In genomic region chr8:115390921-115391504, GRCm38 (mm10) we compare ENCODE assay signal across 18 mouse cellular contexts.
"Had no signal": no experiment of that assay in that cellular context is flagged by ENCODE, and none has a peak within 500 bp of the region (broad histone marks: within the 10 kb centered on the region; RNA-seq: fewer than 3 reads in every experiment).

No protein-coding gene starts in this region.

- DNase-seq: lung, adult 18-20 months; lung, embryonic 14.5 days; lung, postnatal 10 days; lung, postnatal 36 days; retina, postnatal 1 day; right cerebral cortex, adult 18-20 months; right cerebral cortex, postnatal 25 days; right cerebral cortex, postnatal 4 days; spleen, adult 18-20 months; thymus, adult 18-20 months; thymus, postnatal 14 days; thymus, postnatal 36 days had no signal

- H3K27me3 ChIP-seq: megakaryocyte, embryonic 14.5 days; midbrain, embryonic 13.5 days; midbrain, embryonic 15.5 days; neural tube, embryonic 12.5 days had no signal

- H3K4me3 ChIP-seq: megakaryocyte, embryonic 14.5 days; midbrain, embryonic 13.5 days; midbrain, embryonic 15.5 days; neural tube, embryonic 12.5 days had no signal

- H3K27ac ChIP-seq: macrophage; midbrain, embryonic 13.5 days; midbrain, embryonic 15.5 days; neural tube, embryonic 12.5 days had no signal

- H3K36me3 ChIP-seq: midbrain, embryonic 13.5 days; midbrain, embryonic 15.5 days; neural tube, embryonic 12.5 days had no signal

- ATAC-seq: midbrain, embryonic 13.5 days; midbrain, embryonic 15.5 days had no signal

- H3K9me3 ChIP-seq: midbrain, embryonic 13.5 days; midbrain, embryonic 15.5 days; neural tube, embryonic 12.5 days had no signal

- H3K4me2 ChIP-seq: lung, embryonic 14.5 days; midbrain, embryonic 11.5 days; midbrain, embryonic 13.5 days; midbrain, embryonic 15.5 days; neural tube, embryonic 12.5 days had no signal

- H3K4me1 ChIP-seq: megakaryocyte, embryonic 14.5 days; midbrain, embryonic 13.5 days; midbrain, embryonic 15.5 days; neural tube, embryonic 12.5 days had no signal

- H3K9ac ChIP-seq: lung, embryonic 14.5 days; midbrain, embryonic 13.5 days; midbrain, embryonic 15.5 days; neural tube, embryonic 12.5 days had no signal
